Mouse (Mus musculus) heart, postnatal 0 days (tissue): ENCODE results near the gene Ttc25.

Experiments
- CTCF ChIP-seq: IDR thresholded peaks from 2 replicates; pipeline ENCODE4 v1.5.1; 2016; ENCODE audit warnings: antibody characterized with exemption, control low read depth, low read depth
- EP300 ChIP-seq: IDR thresholded peaks from 2 replicates; pipeline ENCODE4 v1.6.1; 2016; ENCODE audit warnings: antibody characterized with exemption, low read depth

GRCm38 (mm10) chr11:100616332-100616731 is 70.9 kb downstream of the Ttc25 start:
- TF ChIP-seq CTCF: no peak
- no peak for TF ChIP-seq EP300
